Mouse (Mus musculus): ENCODE data around the gene Cyp21a1.
"Not testable (repeated sequence)": the region's sequence is repeated elsewhere in the genome, so short reads cannot be mapped to it uniquely, and the experiment has no call there.

The Cyp21a1 gene

GRCm38 (mm10) chr17:34804301-34804700 lies at the start of gene Cyp21a1:
TSS of gene Cyp21a1 (minus strand) at chr17:34804561.
- not testable (repeated sequence) for DNase-seq (ENCODE audit: low spot score in 2 of 2)

- no peak for DNase-seq (ENCODE audit: low spot score in 2 of 2)
Measured at GRCm38 (mm10) chr17:34853511-34853910, 49.1 kb upstream of the Cyp21a1 start.

GRCm38 (mm10) chr17:34850517-34851125 lies 46.3 kb upstream of the Cyp21a1 start:
- no peak for DNase-seq (ENCODE audit: low spot score in 2 of 2)

GRCm38 (mm10) chr17:34849722-34850516 lies 45.6 kb upstream of the Cyp21a1 start, which contains the start of the genes Skiv2l and Nelfe:
TSS of gene Skiv2l (minus strand) at chr17:34850210.
TSS of gene Nelfe (plus strand) at chr17:34850391.
- DNase-seq (ENCODE audit: low spot score in 2 of 2): peak; percentile 94 to 97

GRCm38 (mm10) chr17:34847615-34848014 lies 43.3 kb upstream of the Cyp21a1 start:
- DNase-seq (ENCODE audit: low spot score in 2 of 2): no peak

- no peak for DNase-seq (ENCODE audit: low spot score in 2 of 2)
Measured at GRCm38 (mm10) chr17:34847192-34847591, 42.8 kb upstream of the Cyp21a1 start.

GRCm38 (mm10) chr17:34844884-34845283 lies 40.5 kb upstream of the Cyp21a1 start:
- no peak for DNase-seq (ENCODE audit: low spot score in 2 of 2)

GRCm38 (mm10) chr17:34840736-34841307 lies 36.5 kb upstream of the Cyp21a1 start:
- DNase-seq (ENCODE audit: low spot score in 2 of 2): no peak

- no peak for DNase-seq (ENCODE audit: low spot score in 2 of 2)
Measured at GRCm38 (mm10) chr17:34838785-34839184, 34.4 kb upstream of the Cyp21a1 start.

GRCm38 (mm10) chr17:34837464-34838324 lies 33.3 kb upstream of the Cyp21a1 start:
- DNase-seq (ENCODE audit: low spot score in 2 of 2): no peak

- peak; percentile 95 to 97 for DNase-seq (ENCODE audit: low spot score in 2 of 2)
Measured at GRCm38 (mm10) chr17:34836856-34837221, 32.5 kb upstream of the Cyp21a1 start, which contains the start of the genes Stk19 and Dxo. TSS of gene Stk19 (minus strand) at chr17:34836945. TSS of gene Dxo (plus strand) at chr17:34837019.

- DNase-seq (ENCODE audit: low spot score in 2 of 2): no peak
Measured at GRCm38 (mm10) chr17:34836155-34836855, 31.9 kb upstream of the Cyp21a1 start.

- DNase-seq (ENCODE audit: low spot score in 2 of 2): not testable (repeated sequence)
Measured at GRCm38 (mm10) chr17:34830776-34831175, 26.4 kb upstream of the Cyp21a1 start.

GRCm38 (mm10) chr17:34814818-34815370 lies 10.5 kb upstream of the Cyp21a1 start:
- no peak for DNase-seq (ENCODE audit: low spot score in 2 of 2)

GRCm38 (mm10) chr17:34813747-34814146 lies 9.4 kb upstream of the Cyp21a1 start:
- DNase-seq (ENCODE audit: low spot score in 2 of 2): not testable (repeated sequence)

GRCm38 (mm10) chr17:34811275-34811674 lies 6.9 kb upstream of the Cyp21a1 start:
- no peak for DNase-seq (ENCODE audit: low spot score in 2 of 2)

GRCm38 (mm10) chr17:34810811-34811210 lies 6.5 kb upstream of the Cyp21a1 start:
- not testable (repeated sequence) for DNase-seq (ENCODE audit: low spot score in 2 of 2)

- DNase-seq (ENCODE audit: low spot score in 2 of 2): not testable (repeated sequence)
Measured at GRCm38 (mm10) chr17:34810411-34810810, 6.0 kb upstream of the Cyp21a1 start.

GRCm38 (mm10) chr17:34808599-34809205 lies 4.3 kb upstream of the Cyp21a1 start:
- DNase-seq (ENCODE audit: low spot score in 2 of 2): no peak

GRCm38 (mm10) chr17:34807176-34807575 lies 2.8 kb upstream of the Cyp21a1 start:
- no peak for DNase-seq (ENCODE audit: low spot score in 2 of 2)
